Mouse (Mus musculus): ENCODE results near the gene Pdzd2. TPM values are rescaled to one million over a fixed set of nuclear protein-coding genes. Genes with fewer than 3 reads are reported as not detected.
A peak's percentile ranks its signal among the peaks of the same experiment; 100 is the strongest.

The Pdzd2 gene
- total RNA-seq, 2 experiments from 2014 or later = 0.27 TPM; not detected in 1

- no peak for ATAC-seq (replicated peaks; ENCODE audit: poor library complexity)
Measured at GRCm38 (mm10) chr15:12583051-12583450, 156.7 kb downstream of the Pdzd2 start.

GRCm38 (mm10) chr15:12582471-12582870, 157.3 kb downstream of the Pdzd2 start:
- no peak for ATAC-seq (replicated peaks; ENCODE audit: poor library complexity)

GRCm38 (mm10) chr15:12579196-12579595, 160.5 kb downstream of the Pdzd2 start:
- peak; percentile 41 for ATAC-seq (replicated peaks; ENCODE audit: poor library complexity)

- ATAC-seq (replicated peaks; ENCODE audit: poor library complexity) = peak; percentile 61
Measured at GRCm38 (mm10) chr15:12578276-12578675, 161.4 kb downstream of the Pdzd2 start.

- ATAC-seq (replicated peaks; ENCODE audit: poor library complexity) = no peak
Measured at GRCm38 (mm10) chr15:12577715-12578114, 162.0 kb downstream of the Pdzd2 start.

GRCm38 (mm10) chr15:12577054-12577696, 162.5 kb downstream of the Pdzd2 start:
- peak; percentile 82 for ATAC-seq (replicated peaks; ENCODE audit: poor library complexity)

- no peak for ATAC-seq (replicated peaks; ENCODE audit: poor library complexity)
Measured at GRCm38 (mm10) chr15:12573621-12574020, 166.1 kb downstream of the Pdzd2 start.

- ATAC-seq (replicated peaks; ENCODE audit: poor library complexity) = no peak
Measured at GRCm38 (mm10) chr15:12571168-12571567, 168.6 kb downstream of the Pdzd2 start.

GRCm38 (mm10) chr15:12566637-12567440, 172.9 kb downstream of the Pdzd2 start:
- no peak for ATAC-seq (replicated peaks; ENCODE audit: poor library complexity)

GRCm38 (mm10) chr15:12565281-12565680, 174.4 kb downstream of the Pdzd2 start:
- peak; percentile 85 for ATAC-seq (replicated peaks; ENCODE audit: poor library complexity)

- ATAC-seq (replicated peaks; ENCODE audit: poor library complexity) = no peak
Measured at GRCm38 (mm10) chr15:12560505-12560904, 179.2 kb downstream of the Pdzd2 start.

- ATAC-seq (replicated peaks; ENCODE audit: poor library complexity) = no peak
Measured at GRCm38 (mm10) chr15:12557663-12558436, 181.9 kb downstream of the Pdzd2 start.

- no peak for ATAC-seq (replicated peaks; ENCODE audit: poor library complexity)
Measured at GRCm38 (mm10) chr15:12553211-12553610, 186.5 kb downstream of the Pdzd2 start.

GRCm38 (mm10) chr15:12550919-12551318, 188.8 kb downstream of the Pdzd2 start:
- no peak for ATAC-seq (replicated peaks; ENCODE audit: poor library complexity)

- ATAC-seq (replicated peaks; ENCODE audit: poor library complexity) = no peak
Measured at GRCm38 (mm10) chr15:12550376-12550775, 189.3 kb downstream of the Pdzd2 start.

- peak; percentile 53 for ATAC-seq (replicated peaks; ENCODE audit: poor library complexity)
Measured at GRCm38 (mm10) chr15:12549919-12550305, 189.8 kb downstream of the Pdzd2 start.

- peak; percentile 68 for ATAC-seq (replicated peaks; ENCODE audit: poor library complexity)
Measured at GRCm38 (mm10) chr15:12549271-12549918, 190.3 kb downstream of the Pdzd2 start.

GRCm38 (mm10) chr15:12548696-12549095, 191.0 kb downstream of the Pdzd2 start:
- no peak for ATAC-seq (replicated peaks; ENCODE audit: poor library complexity)

- no peak for ATAC-seq (replicated peaks; ENCODE audit: poor library complexity)
Measured at GRCm38 (mm10) chr15:12547640-12548405, 191.9 kb downstream of the Pdzd2 start.

GRCm38 (mm10) chr15:12546781-12547180, 192.9 kb downstream of the Pdzd2 start:
- ATAC-seq (replicated peaks; ENCODE audit: poor library complexity) = no peak
